Mouse (Mus musculus) bone marrow macrophage, adult 2 months (primary cell): ENCODE results near the gene Fmnl1. TPM values are rescaled to one million over a fixed set of nuclear protein-coding genes. Genes with fewer than 3 reads are reported as not detected.

Experiments used
- H3K27ac ChIP-seq: 2 replicates; pipeline ENCODE4 v1.5.1; 2012; ENCODE audit warnings: low read depth, low read length; ENCODE audit not compliant: insufficient read depth
- H3K4me1 ChIP-seq: 2 replicates; pipeline ENCODE4 v1.6.1; 2012; ENCODE audit warnings: low read length; ENCODE audit not compliant: control insufficient read depth, insufficient read depth
- H3K4me3 ChIP-seq: 2 replicates; pipeline ENCODE4 v1.5.1; 2012; ENCODE audit warnings: mild to moderate bottlenecking, low read length, moderate library complexity; ENCODE audit not compliant: insufficient read depth
- CTCF ChIP-seq: IDR thresholded peaks from 2 replicates; pipeline ENCODE4 v1.5.1; 2012; ENCODE audit warnings: low read depth, mild to moderate bottlenecking, low read length, moderate library complexity
- POLR2A ChIP-seq: IDR thresholded peaks from 2 replicates; pipeline ENCODE4 v1.6.1; 2012; ENCODE audit warnings: mild to moderate bottlenecking, low read depth, low read length, borderline replicate concordance
- polyA plus RNA-seq: library from polyadenylated mRNA; stranded (reverse); fragments of >200 nt; gene quantifications from 2 replicates; pipeline ENCODE4 v1.2.4, GENCODE M21; 2012; ENCODE audit not compliant: missing spikeins, insufficient read depth, insufficient read length

Fmnl1 gene
- polyA plus RNA-seq, 1 experiment = 241 TPM

- H3K4me3 ChIP-seq = no peak overlapping the region
These were observed 28.2 kb downstream of the Fmnl1 start for GRCm38 (mm10) chr11:103198911-103199803.

GRCm38 (mm10) chr11:103201664-103202063, 30.8 kb downstream of the Fmnl1 start:
- no peak overlapping the region for H3K4me3 ChIP-seq
- no peak for TF ChIP-seq POLR2A
- TF ChIP-seq CTCF = no peak
- no peak overlapping the region for H3K27ac ChIP-seq
- peaks cover 2% of the 10 kb centered on the region; the same call in 1 of the 2 replicates for H3K4me1 ChIP-seq

More at GRCm38 (mm10) chr11:103198911-103199803, 28.2 kb downstream of the Fmnl1 start:
- H3K27ac ChIP-seq = no peak overlapping the region
- TF ChIP-seq CTCF (no peak), POLR2A (no peak)
- peaks cover 2% of the 10 kb centered on the region; the same call in 1 of the 2 replicates for H3K4me1 ChIP-seq

DNA sequence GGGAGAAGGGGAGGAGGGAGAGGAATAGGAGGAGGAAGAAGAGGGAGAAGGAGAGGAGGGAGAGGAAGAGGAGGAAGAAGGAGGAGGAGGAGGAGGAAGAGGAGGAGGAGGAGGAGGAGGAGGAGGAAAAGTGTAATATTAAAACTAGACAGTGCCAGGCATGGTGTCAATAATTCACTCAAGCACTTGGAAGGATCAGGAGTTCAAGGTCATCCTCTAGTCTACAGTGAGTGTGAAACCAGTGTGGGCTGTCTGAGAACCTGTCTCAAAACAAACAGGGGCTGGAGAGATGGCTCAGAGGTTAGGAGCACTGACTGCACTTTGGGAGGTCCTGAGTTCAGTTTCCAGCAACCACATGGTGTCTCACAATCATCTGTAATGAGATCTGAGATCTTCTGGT, 31.5 kb downstream of the Fmnl1 start:
- Histone ChIP-seq H3K4me3 (no peak overlapping the region), H3K4me1 (peaks cover 2% of the 10 kb centered on the region; the same call in 1 of the 2 replicates), H3K27ac (no peak overlapping the region)
- TF ChIP-seq CTCF (no peak), POLR2A (no peak)

GRCm38 (mm10) chr11:103206203-103206602, 35.3 kb downstream of the Fmnl1 start:
- no peak for TF ChIP-seq POLR2A
- no peak for TF ChIP-seq CTCF
- Histone ChIP-seq H3K4me3 (no peak overlapping the region), H3K4me1 (peaks cover 2% of the 10 kb centered on the region; the same call in 1 of the 2 replicates), H3K27ac (no peak overlapping the region)

DNA sequence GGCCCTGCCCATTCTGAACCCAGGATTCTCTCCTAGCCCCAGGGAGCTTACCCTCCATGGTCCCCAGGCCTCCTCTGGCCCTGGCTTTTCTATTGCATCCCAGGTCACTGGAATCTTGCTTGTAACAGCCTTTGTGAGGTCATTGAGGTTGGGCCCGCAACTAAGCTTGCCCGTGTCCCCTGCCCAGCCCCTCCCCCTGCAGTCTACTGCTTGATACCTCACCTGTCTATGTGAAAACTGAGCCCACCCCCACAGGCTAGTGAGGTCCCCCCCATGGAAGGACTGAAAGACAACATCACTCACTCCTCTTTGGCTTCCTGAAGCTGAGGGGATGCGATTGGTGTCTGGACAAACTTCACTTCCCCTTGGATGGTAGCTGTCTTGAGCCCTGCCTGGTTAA, 37.6 kb downstream of the Fmnl1 start, which contains the start of gene 1700023F06Rik:
TSS of gene 1700023F06Rik (minus strand) at position 101 of the 400 bp plus-strand sequence.
- no peaks in the 10 kb centered on the region for H3K4me1 ChIP-seq
- no peak within 1 kb of the TSS for H3K27ac ChIP-seq
- no peak within 1 kb of the TSS for H3K4me3 ChIP-seq
- TF ChIP-seq POLR2A = no peak

DNA sequence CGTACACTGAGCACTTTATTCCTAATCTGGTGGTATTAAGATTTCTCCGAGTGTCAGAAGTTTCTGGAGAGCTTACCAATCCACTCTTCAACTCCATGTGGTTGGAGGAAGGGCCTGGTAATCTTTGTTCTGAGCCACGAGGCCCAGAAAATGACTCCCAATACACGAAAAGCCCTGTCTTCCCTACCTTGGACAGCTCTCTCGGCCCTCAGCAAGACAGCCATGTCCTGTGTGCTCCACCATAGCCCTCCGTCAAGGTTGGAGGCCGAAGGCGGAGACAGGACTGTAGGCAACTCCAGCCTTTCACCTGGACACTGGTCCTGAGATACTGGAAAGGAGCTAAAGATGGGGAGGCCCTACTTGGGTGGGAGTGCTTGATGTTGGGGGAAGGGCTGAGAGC, 39.4 kb downstream of the Fmnl1 start:
- H3K4me1 ChIP-seq = peaks cover 7% of the 10 kb centered on the region; the same call in 1 of the 2 replicates
- H3K4me3 ChIP-seq = no peak overlapping the region
- no peak for TF ChIP-seq CTCF
- no peak for TF ChIP-seq POLR2A
- no peak overlapping the region for H3K27ac ChIP-seq

- H3K4me3 ChIP-seq = no peak overlapping the region
- no peak overlapping the region for H3K27ac ChIP-seq
- no peak for TF ChIP-seq POLR2A
- peak; percentile 36; the same call in 1 of the 2 replicates for TF ChIP-seq CTCF
- peaks cover 19% of the 10 kb centered on the region for H3K4me1 ChIP-seq
These were observed 42.8 kb downstream of the Fmnl1 start for GRCm38 (mm10) chr11:103213712-103214111.

GRCm38 (mm10) chr11:103215355-103215754, 44.4 kb downstream of the Fmnl1 start:
- Histone ChIP-seq H3K4me1 (peaks cover 19% of the 10 kb centered on the region), H3K4me3 (no peak overlapping the region), H3K27ac (no peak overlapping the region)
- TF ChIP-seq CTCF (no peak), POLR2A (no peak)

- H3K27ac ChIP-seq = no peak within 1 kb of the TSS; the same call in 1 of the 2 replicates
- peaks cover 31% of the 10 kb centered on the region for H3K4me1 ChIP-seq
- peak within 1 kb of the TSS; percentile 59 for H3K4me3 ChIP-seq
- TF ChIP-seq CTCF = no peak
These were observed 47.0 kb downstream of the Fmnl1 start, which contains the start of gene Spata32 for GRCm38 (mm10) chr11:103217790-103218516. TSS of gene Spata32 (minus strand) at chr11:103218432.

GRCm38 (mm10) chr11:103218517-103218901, 47.6 kb downstream of the Fmnl1 start:
- Histone ChIP-seq H3K27ac (no peak overlapping the region), H3K4me1 (peaks cover 34% of the 10 kb centered on the region), H3K4me3 (peak overlapping the region; percentile 59)
- TF ChIP-seq POLR2A = no peak
- no peak for TF ChIP-seq CTCF
